Mouse (Mus musculus) bone marrow macrophage, adult 2 months (primary cell): Measurements from ENCODE around the gene Dusp27.

Experiments used
- CTCF ChIP-seq: IDR thresholded peaks from 2 replicates; pipeline ENCODE4 v1.5.1; 2012; ENCODE audit warnings: low read depth, mild to moderate bottlenecking, low read length, moderate library complexity
- POLR2A ChIP-seq: IDR thresholded peaks from 2 replicates; pipeline ENCODE4 v1.6.1; 2012; ENCODE audit warnings: mild to moderate bottlenecking, low read depth, low read length, borderline replicate concordance

- TF ChIP-seq CTCF, result no peak
- TF ChIP-seq POLR2A, result no peak
Measured at GRCm38 (mm10) chr1:166137244-166137938, 9.7 kb upstream of the Dusp27 start.
